In genomic region chrX:166169892-166170799, GRCm38 (mm10) we compare ENCODE assay signal across 8 mouse cellular contexts. TPM values are rescaled to one million over a fixed set of nuclear protein-coding genes. Genes with fewer than 3 reads are reported as not detected.
DNase-seq lines count a peak whose midpoint lies in the region; ATAC-seq and TF ChIP-seq lines count a peak whose summit lies in the region.

TSS of gene Gemin8 (plus strand) at chrX:166170454.

- H3K36me3 ChIP-seq in C2C12 (ENCODE audit: control insufficient read depth, insufficient read depth) (no peaks in the 10 kb centered on the region), myocyte (ENCODE audit: control insufficient read depth, insufficient read depth) (no peaks in the 10 kb centered on the region)
- H3K36me3 ChIP-seq in erythroblast, embryonic 14.5 days (ENCODE audit: control insufficient read depth): no peaks in the 10 kb centered on the region
- H3K36me3 ChIP-seq in heart, embryonic 11.5 days (ENCODE audit: control insufficient read depth, insufficient read depth, low read length): no peaks in the 10 kb centered on the region
- no peaks in the 10 kb centered on the region for H3K36me3 ChIP-seq in kidney, embryonic 16.5 days (ENCODE audit: insufficient read depth, low read length)
- no peaks in the 10 kb centered on the region for H3K36me3 ChIP-seq in liver, adult 2 months (ENCODE audit: control insufficient read depth, insufficient read depth, low read length)
- no peaks in the 10 kb centered on the region for H3K36me3 ChIP-seq in splenic B cell, adult 2 months (ENCODE audit: control insufficient read depth, insufficient read depth, low read length, poor library complexity, severe bottlenecking)

- H3K9me3 ChIP-seq in erythroblast, embryonic 14.5 days (ENCODE audit: control insufficient read depth, low read length): peaks cover 2% of the 10 kb centered on the region; the same call in 1 of the 2 replicates
- no peaks in the 10 kb centered on the region for H3K9me3 ChIP-seq in heart, embryonic 11.5 days (replicated peaks; ENCODE audit: control insufficient read depth, low read length)
- no peaks in the 10 kb centered on the region for H3K9me3 ChIP-seq in kidney, embryonic 16.5 days (ENCODE audit: low read length)

- peak within 1 kb of the TSS; percentile 7 for H3K27ac ChIP-seq in heart, embryonic 11.5 days (ENCODE audit: low read depth, low read length)
- peak within 1 kb of the TSS; percentile 69 for H3K27ac ChIP-seq in kidney, embryonic 16.5 days (ENCODE audit: low read length)
- H3K27ac ChIP-seq in liver, adult 2 months (replicated peaks; ENCODE audit: insufficient read depth, low read depth, low read length): no peak within 1 kb of the TSS

- H3K4me3 ChIP-seq in C2C12 (ENCODE audit: insufficient read depth, poor library complexity, severe bottlenecking): peak within 1 kb of the TSS; percentile 46
- H3K4me3 ChIP-seq in erythroblast, embryonic 14.5 days (replicated peaks): peak within 1 kb of the TSS; percentile 87
- peak within 1 kb of the TSS; percentile 57 for H3K4me3 ChIP-seq in heart, embryonic 11.5 days (ENCODE audit: low read depth, low read length)
- H3K4me3 ChIP-seq in kidney, embryonic 16.5 days (ENCODE audit: low read length): peak within 1 kb of the TSS; percentile 69
- peak within 1 kb of the TSS; percentile 92 for H3K4me3 ChIP-seq in liver, adult 2 months (ENCODE audit: insufficient read depth, low read depth, low read length)
- peak within 1 kb of the TSS; percentile 41 for H3K4me3 ChIP-seq in myocyte

- peaks cover 3% of the 10 kb centered on the region for H3K79me3 ChIP-seq in C2C12 (ENCODE audit: low read depth)

- peak within 1 kb of the TSS; percentile 57 for H3K4me2 ChIP-seq in heart, embryonic 11.5 days
- H3K4me2 ChIP-seq in kidney, embryonic 16.5 days (replicated peaks; ENCODE audit: low read depth, low read length): peak within 1 kb of the TSS; percentile 60
- peak within 1 kb of the TSS; percentile 67 for H3K4me2 ChIP-seq in myocyte (ENCODE audit: low read depth)

- peak; percentile 99 for DNase-seq in brain, embryonic 14.5 days (ENCODE audit: low read depth)
- DNase-seq in liver, adult 2 months (ENCODE audit: extremely low read depth, low read depth, low spot score): peak; percentile 85
- peak; percentile 96 for DNase-seq in splenic B cell, adult 2 months (ENCODE audit: low read depth, low spot score)

- H3K4me1 ChIP-seq in erythroblast, embryonic 14.5 days (ENCODE audit: control insufficient read depth): peaks cover 29% of the 10 kb centered on the region
- H3K4me1 ChIP-seq in heart, embryonic 11.5 days (ENCODE audit: control insufficient read depth, insufficient read depth, low read length): no peaks in the 10 kb centered on the region
- H3K4me1 ChIP-seq in kidney, embryonic 16.5 days (ENCODE audit: insufficient read depth, low read length): no peaks in the 10 kb centered on the region
- H3K4me1 ChIP-seq in liver, adult 2 months (ENCODE audit: control insufficient read depth, insufficient read depth, low read length): no peaks in the 10 kb centered on the region

- 15% methylated on average over 31 of the region's 31 CpGs for WGBS in heart, embryonic 11.5 days (ENCODE audit: insufficient replicate concordance)
- WGBS in kidney, embryonic 16.5 days: 28% methylated on average over 31 of the region's 31 CpGs
- under 1% methylated on average over 31 of the region's 31 CpGs for WGBS in liver, adult 2 months

- TF ChIP-seq CTCF in C2C12 (IDR thresholded peaks at IDR 0.05; ENCODE audit: control insufficient read depth, insufficient read depth, insufficient read length): no peak
- TF ChIP-seq CTCF in brain, embryonic 14.5 days (IDR thresholded peaks at IDR 0.05; ENCODE audit: borderline replicate concordance, extremely low read depth, insufficient read depth, insufficient read length): peak; percentile 39; the same call in 1 of the 2 replicates
- peak; percentile 22 for TF ChIP-seq CTCF in liver, adult 2 months (IDR thresholded peaks at IDR 0.05; ENCODE audit: low read depth, low read length)

- peak within 1 kb of the TSS; percentile 54 for H3K9ac ChIP-seq in heart, embryonic 11.5 days (ENCODE audit: low read depth, low read length)
- peak within 1 kb of the TSS; percentile 68 for H3K9ac ChIP-seq in kidney, embryonic 16.5 days (replicated peaks; ENCODE audit: low read length)
- H3K9ac ChIP-seq in liver, adult 2 months (ENCODE audit: low read depth, low read length): peak within 1 kb of the TSS; percentile 72

- H3ac ChIP-seq in C2C12 (ENCODE audit: control insufficient read depth, insufficient read length, low read depth) (peak within 1 kb of the TSS; percentile 79), myocyte (ENCODE audit: control insufficient read depth, insufficient read length) (peak within 1 kb of the TSS; percentile 19)

- peak; percentile 98 for ATAC-seq in heart, embryonic 11.5 days (replicated peaks; ENCODE audit: insufficient number of reproducible peaks, low FRiP score, low TSS enrichment)
- ATAC-seq in kidney, embryonic 16.5 days (ENCODE audit: low FRiP score, low TSS enrichment): peak; percentile 99

- H3K79me2 ChIP-seq in C2C12 (ENCODE audit: control insufficient read depth, insufficient read depth): peaks cover 9% of the 10 kb centered on the region
- no peaks in the 10 kb centered on the region for H3K79me2 ChIP-seq in liver, adult 2 months (ENCODE audit: control insufficient read depth, insufficient read depth, low read length)
- no peaks in the 10 kb centered on the region for H3K79me2 ChIP-seq in myocyte (ENCODE audit: control insufficient read depth, insufficient read depth)

- no peaks in the 10 kb centered on the region for H3K27me3 ChIP-seq in C2C12 (ENCODE audit: control insufficient read depth, insufficient read depth, insufficient read length)
- no peaks in the 10 kb centered on the region for H3K27me3 ChIP-seq in erythroblast, embryonic 14.5 days (ENCODE audit: control insufficient read depth)
- no peaks in the 10 kb centered on the region for H3K27me3 ChIP-seq in heart, embryonic 11.5 days (ENCODE audit: control insufficient read depth, insufficient read depth, low read length)
- no peaks in the 10 kb centered on the region; the same call in 1 of the 2 replicates for H3K27me3 ChIP-seq in kidney, embryonic 16.5 days (ENCODE audit: insufficient read depth, low read length)
- no peaks in the 10 kb centered on the region for H3K27me3 ChIP-seq in liver, adult 2 months (ENCODE audit: control insufficient read depth, insufficient read depth, low read length)
- no peaks in the 10 kb centered on the region for H3K27me3 ChIP-seq in myocyte (ENCODE audit: control insufficient read depth, insufficient read depth, insufficient read length)
- no peaks in the 10 kb centered on the region for H3K27me3 ChIP-seq in splenic B cell, adult 2 months (ENCODE audit: control insufficient read depth, insufficient read depth, low read length, poor library complexity, severe bottlenecking)

- TF ChIP-seq POLR2A in brain, embryonic 14.5 days (IDR thresholded peaks at IDR 0.05; ENCODE audit: borderline replicate concordance, extremely low read depth, insufficient read depth, insufficient read length, poor library complexity, severe bottlenecking): no peak
- no peak for TF ChIP-seq POLR2A in liver, adult 2 months (IDR thresholded peaks at IDR 0.05; ENCODE audit: extremely low read depth, insufficient read depth, low read length)
- peak; percentile 47 for TF ChIP-seq POLR2A in myocyte (IDR thresholded peaks at IDR 0.05; ENCODE audit: insufficient read length, low read depth)

TF ChIP-seq in C2C12, 6 proteins besides CTCF, POLR2A, EP300 and RAD21:
- TF ChIP-seq CEBPB (IDR thresholded peaks at IDR 0.05; ENCODE audit: low read depth): peak; percentile 38
- TF ChIP-seq USF1 (IDR thresholded peaks at IDR 0.05; ENCODE audit: low read depth): no peak

TF ChIP-seq in myocyte, 11 proteins besides CTCF, POLR2A, EP300 and RAD21:
- no peak for TF ChIP-seq MYOG (IDR thresholded peaks at IDR 0.05; ENCODE audit: control insufficient read depth in 1 of 3, insufficient read depth in 1 of 3, insufficient read length in 2 of 3, low read depth in 2 of 3)
- TF ChIP-seq MAX (IDR thresholded peaks at IDR 0.05; ENCODE audit: low read depth): no peak
- no peak for TF ChIP-seq TCF12 (IDR thresholded peaks at IDR 0.05; ENCODE audit: insufficient read depth, poor library complexity, severe bottlenecking)
- TF ChIP-seq E2F4 (IDR thresholded peaks at IDR 0.05; ENCODE audit: insufficient read depth): peak; percentile 69
- no peak for TF ChIP-seq POLR2AphosphoS2 (IDR thresholded peaks at IDR 0.05; ENCODE audit: insufficient read length, low read depth)
- no peak for TF ChIP-seq TCF3 (IDR thresholded peaks at IDR 0.05; ENCODE audit: insufficient read length, low read depth)

RNA-seq across cellular contexts. Expression of gene Gemin8, which starts in this region (rescaled TPM):
- 8.0 TPM for polyA plus RNA-seq in C2C12 (2012; fragmentation: generic; extraction: Trizol)
- polyA plus RNA-seq in brain, embryonic 14.5 days (2012; rRNA removed): 12.3 and 16.0 TPM in 2 replicates
- polyA plus RNA-seq in erythroblast, embryonic 14.5 days (2012): 0.36 and 0.38 TPM in 2 replicates
- polyA plus RNA-seq in heart, embryonic 11.5 days (2014; fragmentation: Nextera tagmentation; extraction: Ambion mirVana): 9.3 and 11.7 TPM in 2 replicates
- polyA plus RNA-seq in kidney, embryonic 16.5 days (2015; fragmentation: Nextera tagmentation; extraction: Ambion mirVana): 13.5 and 15.8 TPM in 2 replicates
- 0.92 and 0.94 TPM in 2 replicates for total RNA-seq in liver, adult 2 months (2014; rRNA removed)
- polyA plus RNA-seq in liver, adult 2 months (2012; rRNA removed): 0.83 and 1.4 TPM in 2 replicates
- 6.6 TPM for polyA plus RNA-seq in myocyte (2012; fragmentation: generic; extraction: Trizol)

Comparison
In these comparisons a context has a peak if more than half of its experiments do, and no peak if none do; other contexts are left out.
1. H3K4me3 ChIP-seq: peak in every context shown above with its lines; median percentile 92 in liver, adult 2 months; 87 in erythroblast, embryonic 14.5 days; 69 in kidney, embryonic 16.5 days; 57 in heart, embryonic 11.5 days; 46 in C2C12; 41 in myocyte.